Mouse (Mus musculus): ENCODE data around the gene Ankrd13b.

Gene Ankrd13b

GRCm38 (mm10) chr11:77455770-77456510, 33.5 kb downstream of the Ankrd13b start:
- DNase-seq = no peak

GRCm38 (mm10) chr11:77453388-77453787, 36.1 kb downstream of the Ankrd13b start:
- no peak for DNase-seq

GRCm38 (mm10) chr11:77451670-77452069, 37.8 kb downstream of the Ankrd13b start:
- no peak for DNase-seq

- DNase-seq = no peak
Observed at GRCm38 (mm10) chr11:77449224-77449623, 40.3 kb downstream of the Ankrd13b start.

GRCm38 (mm10) chr11:77446628-77447041, 42.8 kb downstream of the Ankrd13b start:
- peak; percentile 52 to 65 for DNase-seq

GRCm38 (mm10) chr11:77444939-77445338, 44.5 kb downstream of the Ankrd13b start:
- no peak for DNase-seq

GRCm38 (mm10) chr11:77442186-77443170, 47.0 kb downstream of the Ankrd13b start:
- DNase-seq = no peak

GRCm38 (mm10) chr11:77441020-77441419, 48.5 kb downstream of the Ankrd13b start:
- DNase-seq = no peak

- no peak for DNase-seq
Observed at GRCm38 (mm10) chr11:77440081-77440480, 49.4 kb downstream of the Ankrd13b start.

GRCm38 (mm10) chr11:77437026-77437425, 52.5 kb downstream of the Ankrd13b start:
- DNase-seq = no peak

GRCm38 (mm10) chr11:77428446-77428845, 61.0 kb downstream of the Ankrd13b start:
- DNase-seq = no peak

GRCm38 (mm10) chr11:77423175-77423859, 66.2 kb downstream of the Ankrd13b start:
- no peak for DNase-seq

Data from B cell, adult 2 months (primary cell).